Mouse (Mus musculus): Measurements from ENCODE around the gene Ptx3.
A peak's percentile ranks its signal among the peaks of the same experiment; 100 is the strongest.

Ptx3 gene

GRCm38 (mm10) chr3:66219655-66220191 is at the start of gene Ptx3:
Gene Ptx3, plus strand, starts transcription at chr3:66219910.
- no peak for DNase-seq (ENCODE audit: low read depth, low spot score)

DNA sequence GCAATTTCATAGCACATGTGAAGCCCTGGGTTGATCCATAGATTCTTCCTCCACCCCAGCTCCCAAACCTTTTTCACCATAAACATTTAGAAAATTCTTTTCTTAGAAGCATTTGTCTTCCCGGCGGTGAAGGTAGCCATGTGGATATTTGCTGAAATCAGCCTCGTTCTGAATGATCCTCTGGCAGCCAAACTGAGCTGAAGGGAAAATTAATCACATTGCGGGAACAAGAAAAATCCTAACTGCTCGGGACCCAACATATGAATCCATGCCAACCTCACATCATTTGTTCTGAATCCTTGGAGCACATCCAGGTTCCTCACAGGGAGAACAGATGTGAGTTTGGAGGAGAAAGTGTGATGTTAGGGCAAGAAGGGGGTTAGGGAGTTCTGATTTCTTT is 46.8 kb upstream of the Ptx3 start:
- no peak for DNase-seq (ENCODE audit: low read depth, low spot score)

- no peak for DNase-seq (ENCODE audit: low read depth, low spot score)
These were observed 40.1 kb upstream of the Ptx3 start for GRCm38 (mm10) chr3:66179647-66180046.

DNA sequence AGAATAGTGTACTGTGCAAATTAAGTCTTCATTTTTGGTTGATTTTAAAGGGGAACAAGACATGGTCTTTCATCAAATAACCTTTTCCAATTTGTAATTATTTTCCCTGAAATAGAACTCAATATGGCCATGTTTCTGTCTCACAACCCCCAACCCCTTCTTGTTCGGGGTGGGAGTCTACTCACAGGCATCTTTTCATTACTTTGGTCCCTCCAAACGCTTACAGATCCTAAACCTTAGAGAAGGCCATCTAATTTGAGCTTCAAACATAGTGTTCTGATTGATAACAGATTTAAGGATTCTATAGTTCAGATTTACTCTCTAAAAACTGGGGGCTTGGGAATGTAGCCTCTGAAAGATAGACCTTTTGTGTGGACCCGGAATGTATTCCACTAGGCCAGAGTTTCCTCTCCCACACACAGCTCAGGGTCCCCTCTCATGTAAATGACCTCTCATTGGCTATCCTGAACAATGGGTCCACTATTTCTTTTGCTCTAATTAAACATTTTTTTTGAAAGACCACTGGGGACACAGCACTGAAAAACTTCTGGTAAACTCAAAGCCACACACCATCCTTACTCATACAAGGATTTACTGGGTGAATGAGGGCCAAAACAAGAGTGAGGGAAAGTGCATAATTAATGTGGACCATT is 25.7 kb upstream of the Ptx3 start:
- no peak for DNase-seq (ENCODE audit: low read depth, low spot score)

DNA sequence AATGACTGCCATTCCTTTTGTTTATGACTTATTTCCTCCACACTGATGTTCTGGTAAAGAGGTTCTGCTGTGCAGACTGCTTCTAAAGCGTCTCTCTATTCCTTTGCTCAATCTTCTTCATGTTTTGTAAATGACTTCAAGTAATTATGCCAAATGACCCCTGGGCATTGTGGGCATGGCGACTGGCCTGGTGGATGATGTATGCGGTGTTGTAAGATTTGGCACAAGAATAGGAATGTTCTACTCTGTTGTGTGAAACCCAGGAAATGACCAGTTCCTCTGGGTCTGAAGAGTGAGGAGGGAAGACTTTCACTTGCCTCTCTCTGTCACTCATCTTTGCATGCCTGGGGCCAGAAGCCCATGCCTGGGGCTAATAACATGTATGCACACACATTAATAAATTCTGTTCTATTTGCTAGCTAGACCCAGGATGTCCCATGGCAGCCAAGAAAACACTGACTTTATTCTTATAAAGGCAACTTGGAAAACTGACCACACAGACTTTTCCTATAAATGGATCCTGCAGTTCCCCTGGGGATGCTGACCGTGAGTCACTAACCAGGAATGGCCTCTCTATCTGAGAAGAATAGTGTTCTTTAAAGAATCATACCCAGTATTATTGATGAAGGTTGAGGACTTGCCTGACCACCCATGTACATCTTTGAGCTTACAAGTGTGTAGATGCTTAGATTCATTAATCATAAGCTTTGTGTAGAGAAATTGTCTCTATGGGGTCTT is 10.7 kb upstream of the Ptx3 start:
- no peak for DNase-seq (ENCODE audit: low read depth, low spot score)

DNA sequence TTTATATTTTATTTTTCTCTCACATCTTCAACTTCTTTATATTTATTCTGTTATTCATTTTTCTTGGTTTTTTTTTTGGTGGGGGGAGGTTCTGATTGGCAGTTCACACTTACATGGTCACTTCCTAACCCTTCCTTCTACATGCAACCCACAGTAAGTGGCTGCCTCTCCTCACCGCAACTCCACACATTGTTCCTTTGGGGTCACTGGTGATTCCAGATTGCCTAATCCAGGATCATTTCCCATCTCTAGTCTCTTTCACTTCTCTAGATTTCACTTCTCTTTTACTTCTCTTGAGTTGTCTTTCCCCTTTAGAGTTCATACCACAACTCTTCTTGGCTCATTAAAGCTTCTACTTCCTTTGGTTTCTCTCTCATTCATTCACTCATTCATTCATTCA is 6.2 kb upstream of the Ptx3 start:
- no peak for DNase-seq (ENCODE audit: low read depth, low spot score)

- peak; percentile 11 for DNase-seq (ENCODE audit: low read depth, low spot score)
These were observed 4.0 kb upstream of the Ptx3 start for GRCm38 (mm10) chr3:66215759-66216158.

DNA sequence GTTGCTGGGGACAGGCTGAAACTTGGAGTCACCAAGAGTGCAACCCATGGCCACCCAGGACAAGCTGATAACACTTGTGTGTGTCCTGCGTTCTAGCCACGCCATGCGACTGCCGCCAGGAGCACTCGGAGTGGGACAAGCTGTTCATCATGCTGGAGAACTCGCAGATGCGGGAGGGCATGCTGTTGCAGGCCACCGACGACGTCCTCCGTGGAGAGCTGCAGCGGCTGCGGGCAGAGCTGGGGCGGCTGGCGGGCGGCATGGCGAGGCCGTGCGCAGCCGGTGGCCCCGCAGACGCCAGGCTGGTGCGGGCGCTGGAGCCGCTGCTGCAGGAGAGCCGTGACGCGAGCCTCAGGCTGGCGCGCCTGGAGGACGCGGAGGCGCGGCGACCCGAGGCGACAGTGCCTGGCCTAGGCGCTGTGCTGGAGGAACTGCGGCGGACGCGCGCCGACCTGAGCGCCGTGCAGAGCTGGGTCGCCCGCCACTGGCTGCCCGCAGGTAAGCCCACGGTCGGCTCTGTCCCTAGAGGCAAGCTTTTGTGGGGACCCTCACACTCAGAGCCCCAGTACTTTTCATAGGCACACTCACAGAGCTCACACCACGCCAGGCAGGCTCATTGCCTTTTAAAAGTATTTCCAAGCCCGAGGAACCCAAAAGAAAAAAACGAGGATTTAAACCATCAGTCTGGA is 988 bp downstream of the Ptx3 start:
- DNase-seq (ENCODE audit: low read depth, low spot score), result peak; percentile 49

GRCm38 (mm10) chr3:66221243-66221611 is 1.5 kb downstream of the Ptx3 start:
- DNase-seq (ENCODE audit: low read depth, low spot score), result peak; percentile 43

GRCm38 (mm10) chr3:66224931-66225537 is 5.3 kb downstream of the Ptx3 start:
- no peak for DNase-seq (ENCODE audit: low read depth, low spot score)

GRCm38 (mm10) chr3:66236234-66236871 is 16.6 kb downstream of the Ptx3 start:
- peak; percentile 13 for DNase-seq (ENCODE audit: low read depth, low spot score)

- DNase-seq (ENCODE audit: low read depth, low spot score), result no peak
These were observed 20.8 kb downstream of the Ptx3 start for GRCm38 (mm10) chr3:66240476-66240875.

DNA sequence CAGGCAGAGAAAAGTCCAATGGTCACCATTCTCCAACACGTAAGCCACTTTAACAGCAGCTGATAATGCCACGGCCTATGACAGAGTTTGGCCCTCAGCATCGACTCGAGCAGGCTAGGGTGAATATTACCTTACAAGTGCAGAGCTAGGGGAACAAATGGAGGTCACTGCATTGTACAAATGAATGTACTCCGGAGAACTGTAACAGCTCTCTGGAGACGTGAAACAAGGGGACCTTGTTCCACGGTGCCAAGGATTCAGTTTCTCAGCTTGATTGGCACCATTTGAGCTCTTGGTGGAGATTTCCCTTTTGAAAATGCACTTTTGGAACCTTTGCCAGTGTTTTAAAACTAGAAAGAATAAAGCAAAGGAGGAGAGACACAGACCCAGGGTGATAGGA is 32.1 kb downstream of the Ptx3 start:
- no peak for DNase-seq (ENCODE audit: low read depth, low spot score)

DNA sequence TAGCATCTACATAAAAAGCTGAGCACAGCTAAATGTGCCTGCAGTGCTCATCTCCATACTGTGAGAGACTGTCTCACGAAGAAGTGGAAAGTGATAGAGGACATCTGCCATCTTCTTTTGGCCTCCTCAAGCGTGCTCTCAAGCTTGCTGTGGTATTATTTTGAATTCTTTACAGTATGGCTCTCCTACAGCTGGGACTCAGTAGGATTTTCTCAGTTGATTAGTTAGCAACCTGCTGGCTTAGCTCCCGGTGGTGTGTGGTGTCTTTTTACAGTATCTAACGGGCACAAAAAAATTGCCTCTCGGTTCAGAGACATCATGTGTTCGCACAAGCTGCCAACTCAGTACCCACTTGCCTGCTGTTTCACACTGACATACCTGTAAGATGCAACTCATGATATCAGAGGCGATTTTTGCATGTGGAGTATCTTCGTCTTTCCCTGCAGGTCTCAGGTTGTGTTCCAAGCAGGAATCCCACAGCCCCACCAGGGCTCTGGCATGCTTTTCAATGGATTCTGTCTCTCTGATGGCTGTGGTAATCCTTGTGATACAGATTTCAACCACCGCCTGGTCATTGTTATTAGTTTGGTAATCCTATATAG is 34.9 kb downstream of the Ptx3 start:
- no peak for DNase-seq (ENCODE audit: low read depth, low spot score)

DNA sequence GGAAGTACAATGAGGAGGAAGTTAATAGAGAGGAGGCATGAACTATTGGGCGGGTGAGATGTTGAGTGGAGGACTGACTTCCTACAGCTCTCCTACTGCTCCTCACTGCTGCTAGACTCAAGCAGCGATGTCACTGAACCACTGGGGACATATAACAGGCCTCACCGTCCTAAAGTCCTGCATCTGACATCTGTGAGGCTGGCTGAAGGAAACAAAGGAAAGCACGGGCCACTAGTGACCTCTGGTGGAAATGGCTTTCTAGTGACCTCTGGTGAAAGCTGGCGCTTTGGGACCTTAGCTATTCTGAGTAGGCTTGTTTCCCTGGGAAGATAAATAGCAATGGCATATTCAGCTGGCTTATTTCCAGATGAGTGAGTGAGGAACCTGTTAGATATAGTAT is 42.6 kb downstream of the Ptx3 start:
- no peak for DNase-seq (ENCODE audit: low read depth, low spot score)

DNA sequence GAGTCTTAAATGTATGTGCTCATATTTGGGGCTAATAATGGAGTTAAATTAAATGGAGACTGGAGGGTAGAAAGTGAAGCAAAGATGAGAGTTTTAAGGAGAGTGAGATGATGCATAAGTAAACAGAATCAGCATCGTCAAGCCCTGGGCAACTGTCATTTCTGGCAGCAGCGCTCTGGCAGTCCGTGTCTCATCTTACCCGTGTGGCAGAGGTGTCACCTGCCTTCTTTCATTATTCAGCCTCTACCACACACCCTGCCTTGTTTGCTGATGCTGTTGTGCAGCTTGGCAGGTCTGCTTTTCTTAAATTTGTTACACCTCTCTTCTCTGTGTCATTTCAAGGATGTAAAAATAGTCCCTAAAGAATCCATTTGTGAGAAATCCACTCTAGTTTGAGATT is 43.6 kb downstream of the Ptx3 start:
- no peak for DNase-seq (ENCODE audit: low read depth, low spot score)
